Mouse (Mus musculus): ENCODE measurements around the gene Gpld1.

The Gpld1 gene

DNA sequence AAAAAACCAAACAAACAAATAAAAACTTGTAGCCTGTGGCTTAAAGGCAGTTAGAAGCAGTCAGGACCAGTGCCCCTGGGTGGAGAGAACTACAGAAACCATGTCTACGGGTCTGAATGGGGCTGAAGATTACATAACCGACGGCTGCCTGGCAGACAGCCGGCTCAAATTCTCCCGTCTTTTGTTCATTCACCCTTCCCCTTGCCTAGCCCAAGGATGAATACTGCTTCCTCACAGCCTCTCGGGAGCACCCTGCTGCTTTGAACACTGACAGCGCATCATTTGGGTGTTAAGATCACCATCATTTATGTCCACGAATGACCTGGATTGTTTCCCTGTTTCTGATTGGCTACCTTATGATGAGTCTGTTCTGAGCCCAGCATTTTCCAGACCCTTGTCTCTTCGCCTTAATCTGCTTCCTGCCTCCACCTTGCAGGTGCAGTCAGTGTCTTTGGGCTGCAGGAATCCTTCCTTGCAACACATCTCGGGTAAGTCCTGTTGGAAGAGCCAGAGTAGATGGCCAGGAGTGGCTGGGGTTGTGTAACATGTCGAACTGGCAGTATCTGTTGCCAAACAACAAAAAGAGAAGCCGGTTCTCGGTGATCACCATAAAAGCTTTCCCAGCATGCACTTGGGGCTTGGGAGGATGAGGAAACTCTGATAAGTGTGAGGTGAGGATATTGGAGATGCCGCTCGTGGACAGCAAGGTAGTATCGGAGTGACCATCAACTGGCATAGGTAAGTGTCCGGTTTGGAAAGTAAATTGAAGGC, at the start of gene Gpld1:
Gene Gpld1, plus strand, starts transcription at position 641 of the 771 bp plus-strand sequence.
- no peak for DNase-seq (ENCODE audit: low spot score)

DNA sequence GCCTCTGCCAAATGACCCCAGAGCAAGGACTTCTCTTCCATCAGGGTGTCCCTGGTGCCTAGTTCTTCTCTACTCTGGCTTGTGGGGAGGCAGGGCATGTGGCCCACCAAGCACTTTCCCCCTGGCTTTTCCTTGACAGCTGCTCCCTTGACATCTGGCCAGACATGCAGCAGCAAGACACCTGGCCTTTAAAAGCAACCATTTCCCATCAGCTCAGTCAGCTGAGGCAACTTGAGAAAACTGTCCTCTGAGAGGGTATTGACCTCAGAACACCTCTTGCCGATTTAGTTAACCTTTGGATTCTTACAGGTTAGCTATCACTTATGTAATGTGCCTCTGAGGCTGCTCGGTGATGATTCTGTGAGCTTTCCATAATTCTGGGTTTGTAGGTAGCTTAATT, 49.1 kb upstream of the Gpld1 start:
- DNase-seq (ENCODE audit: low spot score): no peak

DNA sequence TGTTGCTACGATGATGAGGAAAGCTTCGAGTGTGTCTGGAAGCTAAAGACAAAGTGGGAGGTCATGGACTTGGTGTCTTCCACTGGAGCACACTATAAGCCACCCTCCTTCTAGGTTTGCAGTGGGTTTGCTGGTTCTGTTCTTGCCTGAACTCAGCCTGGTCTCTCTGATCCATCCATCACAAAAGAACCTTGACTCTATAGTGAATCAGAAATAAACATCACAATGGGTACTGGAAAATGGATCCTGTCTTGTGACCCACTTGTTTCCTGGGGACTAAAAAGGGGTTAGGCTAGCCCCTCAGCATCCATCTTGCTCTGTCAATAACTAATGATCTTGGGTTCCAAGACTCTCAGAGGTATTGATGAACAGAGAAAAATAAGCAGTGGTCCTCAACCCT, 41.0 kb upstream of the Gpld1 start:
- no peak for DNase-seq (ENCODE audit: low spot score)

DNA sequence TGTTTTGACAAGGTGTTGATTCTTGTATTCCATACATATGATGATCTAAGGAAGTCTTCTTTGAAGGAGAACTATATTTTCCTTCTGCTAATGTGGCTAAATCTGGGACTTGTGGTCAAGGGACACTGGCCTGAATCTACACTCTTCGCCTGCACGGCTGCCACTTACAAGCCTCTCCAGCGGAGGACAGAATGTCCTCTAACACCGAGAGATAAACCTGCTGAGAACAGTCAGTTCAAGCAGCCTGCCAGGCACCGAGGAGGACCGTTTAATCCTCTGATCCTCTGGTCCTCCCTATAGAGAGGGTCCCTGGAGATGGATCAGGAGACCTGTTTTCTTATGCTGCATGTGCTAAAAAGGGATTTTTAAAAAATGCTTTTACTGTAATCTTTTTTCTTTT, 39.5 kb upstream of the Gpld1 start:
- DNase-seq (ENCODE audit: low spot score): no peak

DNA sequence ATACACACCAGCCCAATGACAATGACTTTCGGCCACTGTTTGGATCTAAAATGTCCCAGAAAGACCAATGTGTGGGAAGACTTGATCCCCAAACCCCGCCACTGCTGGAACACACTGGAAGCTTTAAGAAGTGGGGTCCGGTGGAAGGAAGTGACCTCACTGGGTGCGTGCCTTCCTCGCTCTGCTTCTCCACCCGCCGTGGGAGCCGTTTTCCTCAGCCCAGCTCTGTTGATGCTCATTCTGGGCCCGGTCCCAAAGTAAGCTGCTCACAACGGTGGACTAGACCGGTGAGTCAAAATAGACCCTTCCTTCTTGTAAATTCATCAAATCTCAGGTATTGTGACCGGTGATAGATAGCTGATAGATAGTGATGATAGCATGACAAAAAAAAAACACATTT, 37.5 kb upstream of the Gpld1 start:
- DNase-seq (ENCODE audit: low spot score): no peak

DNA sequence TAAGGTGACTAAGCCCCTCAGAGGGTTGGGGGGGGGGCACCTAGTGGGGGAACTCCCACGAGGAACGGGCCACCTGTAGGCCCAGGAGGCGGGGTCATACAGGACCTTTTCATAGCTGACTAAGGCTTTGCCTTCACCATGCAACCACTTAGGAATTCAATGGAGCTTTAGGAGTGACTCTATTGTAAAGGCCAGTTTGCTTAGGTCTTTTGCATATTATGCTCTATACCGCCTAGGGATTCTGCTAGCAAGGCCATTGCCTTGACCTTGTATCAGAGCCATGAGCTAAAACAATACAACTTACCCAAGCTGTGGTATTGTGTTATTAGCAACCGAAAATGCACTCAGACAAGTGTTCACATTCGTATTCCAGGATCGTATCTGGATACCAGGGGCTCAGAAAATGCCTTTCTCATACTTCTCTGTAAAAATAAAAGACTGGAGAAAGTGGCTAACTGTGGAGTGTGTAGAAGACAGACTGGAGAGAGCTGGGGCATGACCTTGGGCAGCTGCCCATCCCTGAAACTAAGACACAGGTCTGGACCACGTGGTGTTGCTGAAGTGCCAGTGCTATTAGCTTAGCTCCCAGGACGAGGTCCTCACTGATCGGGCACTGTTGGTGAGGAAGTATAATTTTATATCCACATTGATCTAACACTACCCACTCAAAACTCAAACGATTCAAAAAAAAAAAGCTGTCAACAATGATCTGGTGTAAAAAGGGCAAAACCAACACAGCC, 36.0 kb upstream of the Gpld1 start:
- DNase-seq (ENCODE audit: low spot score): peak; percentile 32

DNA sequence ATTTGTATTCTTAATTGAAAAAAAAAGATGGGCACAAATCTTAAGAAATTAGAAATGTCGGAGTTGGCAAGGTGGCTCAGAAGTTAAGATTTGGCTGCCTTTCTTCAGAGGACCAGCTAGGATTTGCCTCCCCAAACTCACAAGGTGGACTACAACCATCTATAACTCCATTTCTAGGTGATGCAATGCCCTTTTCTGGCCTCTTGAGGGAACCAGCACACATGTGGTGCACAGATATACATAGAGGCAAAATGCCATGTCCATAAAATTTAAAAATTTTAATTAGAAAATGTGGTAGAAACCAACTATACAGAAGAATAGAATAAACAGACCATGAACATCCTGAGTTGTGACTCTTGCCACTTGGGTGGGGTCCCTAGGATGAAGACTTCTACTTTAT, 33.8 kb upstream of the Gpld1 start:
- DNase-seq (ENCODE audit: low spot score): no peak

DNA sequence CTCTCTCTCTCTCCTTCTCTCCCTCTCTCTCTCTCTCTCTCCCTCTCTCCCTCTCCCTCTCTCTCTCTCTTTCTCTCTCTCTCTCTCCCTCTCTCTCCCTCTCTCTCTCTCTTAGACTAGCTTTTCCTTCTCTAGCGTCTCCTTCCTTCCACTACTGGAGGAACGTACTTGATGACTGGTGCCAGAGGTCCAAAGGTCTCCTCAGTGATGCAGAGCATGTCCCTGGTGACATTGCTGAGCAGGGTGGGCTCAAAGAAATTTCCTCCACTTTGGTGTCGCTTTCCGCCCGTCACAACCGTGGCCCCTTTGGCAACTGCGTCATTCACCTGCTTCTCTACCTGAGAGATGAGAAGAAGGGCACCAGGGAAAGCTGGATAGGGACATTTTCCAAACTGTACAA, 29.4 kb upstream of the Gpld1 start:
- no peak for DNase-seq (ENCODE audit: low spot score)

DNA sequence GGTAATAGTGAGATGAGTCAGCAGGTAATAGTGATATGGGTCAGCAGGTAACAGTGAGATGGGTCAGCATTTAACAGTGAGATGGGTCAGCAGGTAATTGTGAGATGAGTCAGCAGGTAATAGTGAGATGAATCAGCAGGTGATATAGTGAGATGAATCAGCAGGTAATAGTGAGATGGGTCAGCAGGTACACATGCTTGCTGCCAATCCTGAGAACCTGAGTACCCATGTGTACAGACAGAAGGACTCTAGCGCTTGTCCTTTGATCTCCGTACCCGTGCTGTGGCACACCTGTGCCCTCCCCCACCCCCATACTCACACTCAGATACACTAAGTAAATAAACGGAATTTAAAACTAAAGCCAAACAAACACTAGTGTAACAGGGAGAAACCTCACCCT, 28.0 kb upstream of the Gpld1 start:
- DNase-seq (ENCODE audit: low spot score): no peak

DNA sequence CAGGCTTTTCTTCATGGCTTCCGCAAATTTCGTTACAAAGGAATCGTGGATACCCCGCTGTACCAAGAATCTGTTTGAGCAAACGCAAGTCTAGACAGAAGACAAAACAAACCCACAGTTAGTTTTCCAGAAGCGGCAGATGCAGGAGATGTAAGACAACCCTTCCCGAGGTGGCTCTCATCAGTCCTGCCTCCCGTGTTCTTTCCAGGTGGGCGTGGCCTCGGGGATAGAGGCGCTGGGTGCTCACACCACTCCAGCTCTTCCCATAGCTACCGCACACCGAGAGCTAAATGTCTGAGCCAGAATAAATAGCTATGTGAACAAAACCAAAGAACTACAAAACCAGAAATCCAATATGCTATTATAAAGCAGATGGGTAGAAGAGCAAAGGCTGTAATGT, 27.1 kb upstream of the Gpld1 start:
- no peak for DNase-seq (ENCODE audit: low spot score)

DNA sequence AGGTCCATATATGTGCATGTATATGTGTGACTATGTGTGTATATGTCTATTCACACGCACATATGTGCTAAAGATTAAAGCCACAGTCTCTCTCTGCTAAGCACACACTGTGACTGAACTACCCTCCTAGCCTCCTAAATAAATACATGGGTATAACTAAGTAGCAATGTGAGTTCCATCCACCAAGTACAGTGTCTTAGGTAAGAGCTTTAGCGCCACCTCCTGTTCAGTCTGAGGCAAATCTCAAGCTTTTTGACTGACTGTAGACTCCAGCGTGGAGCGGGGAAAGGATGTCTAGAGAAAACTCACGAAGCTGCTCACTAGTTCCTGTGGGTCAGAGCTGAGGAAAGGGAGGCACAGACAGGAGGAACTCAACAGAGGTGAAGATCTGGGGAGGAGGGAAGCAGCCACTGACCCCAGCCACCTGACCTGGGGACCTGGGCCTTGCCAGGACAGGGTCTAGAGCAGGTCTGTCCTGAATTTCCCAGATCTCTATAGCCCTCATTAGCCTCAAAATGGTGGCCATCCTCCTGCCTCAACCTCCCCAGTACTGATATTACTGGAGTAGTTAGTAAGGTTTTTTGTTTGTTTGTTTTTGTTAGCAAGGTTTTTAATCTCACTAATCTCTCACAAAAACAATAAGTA, 22.5 kb upstream of the Gpld1 start:
- DNase-seq (ENCODE audit: low spot score): peak; percentile 67

DNA sequence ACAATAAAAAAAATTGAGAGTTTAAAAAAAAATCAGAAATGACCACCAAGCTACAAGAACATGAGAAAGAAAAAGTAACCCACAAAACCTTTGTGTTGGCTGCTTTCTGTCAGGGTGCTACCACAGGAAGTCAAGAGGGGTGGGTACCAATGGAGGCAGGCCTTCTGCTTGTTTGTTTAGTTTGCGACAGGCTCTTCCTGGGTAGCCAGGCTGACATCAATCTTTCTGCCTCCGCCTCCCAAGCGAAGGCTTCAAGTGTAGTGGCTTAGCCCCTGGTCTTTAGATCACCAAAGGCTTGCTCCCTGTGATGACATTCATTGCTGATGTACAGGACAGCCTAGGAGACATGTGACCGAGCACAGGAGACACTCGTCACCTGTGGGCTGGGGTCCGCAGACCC, 21.7 kb upstream of the Gpld1 start:
- DNase-seq (ENCODE audit: low spot score): no peak

DNA sequence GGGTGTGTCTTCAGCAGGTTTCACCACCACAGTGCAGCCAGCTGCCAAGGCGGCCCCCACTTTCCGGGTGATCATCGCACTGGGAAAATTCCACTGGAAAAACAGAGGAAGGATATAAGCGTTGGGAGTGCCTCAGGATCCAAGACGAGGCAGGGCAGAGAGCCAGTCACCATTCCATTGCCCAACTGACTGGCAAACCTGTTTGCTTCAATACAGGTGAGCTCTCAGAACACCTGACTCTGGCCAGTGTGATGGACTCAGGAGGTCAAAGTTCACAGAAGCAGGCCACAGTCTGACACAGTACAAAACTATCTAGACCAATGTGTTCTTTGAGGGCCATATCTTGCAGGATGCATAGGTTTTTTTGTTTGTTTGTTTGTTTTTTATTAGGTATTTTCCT, 19.0 kb upstream of the Gpld1 start:
- no peak for DNase-seq (ENCODE audit: low spot score)

DNA sequence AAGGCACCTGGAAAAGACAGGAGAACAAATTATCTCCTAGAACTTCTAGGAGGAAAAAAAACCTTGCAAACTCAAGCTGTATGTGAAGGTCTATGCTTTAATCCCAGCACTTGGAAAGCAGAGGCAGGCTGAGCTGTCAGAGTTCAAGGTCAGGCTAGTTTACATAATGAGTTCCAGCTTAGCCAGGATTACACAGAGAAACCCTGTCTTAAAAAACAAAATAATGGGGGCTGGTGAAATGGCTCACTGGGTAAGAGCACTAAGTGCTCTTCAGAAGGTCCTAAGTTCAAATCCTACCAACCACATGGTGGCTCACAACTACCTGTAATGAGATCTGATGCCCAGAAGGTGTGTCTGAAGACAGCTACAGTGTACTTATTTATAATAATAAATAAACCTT, 12.4 kb upstream of the Gpld1 start:
- DNase-seq (ENCODE audit: low spot score): no peak

DNA sequence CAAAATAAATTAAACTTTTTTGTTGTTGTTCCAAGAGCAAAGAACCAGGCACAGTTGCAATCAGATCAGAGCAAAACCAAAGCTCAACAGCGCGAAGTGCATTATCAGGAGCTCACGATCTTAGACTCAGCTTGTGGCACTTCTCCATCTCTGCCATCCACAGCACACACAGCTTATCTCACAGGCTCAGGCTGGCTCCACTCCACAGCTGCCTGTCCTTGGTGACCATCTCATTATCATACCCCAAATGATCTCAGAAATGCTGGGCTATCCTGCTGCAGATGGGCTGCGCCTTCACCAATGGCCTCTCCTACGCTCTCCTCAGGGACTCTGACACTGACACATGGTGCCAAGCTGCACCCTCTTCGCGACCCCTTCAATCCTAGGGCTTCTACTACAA, 9.8 kb upstream of the Gpld1 start:
- no peak for DNase-seq (ENCODE audit: low spot score)

DNA sequence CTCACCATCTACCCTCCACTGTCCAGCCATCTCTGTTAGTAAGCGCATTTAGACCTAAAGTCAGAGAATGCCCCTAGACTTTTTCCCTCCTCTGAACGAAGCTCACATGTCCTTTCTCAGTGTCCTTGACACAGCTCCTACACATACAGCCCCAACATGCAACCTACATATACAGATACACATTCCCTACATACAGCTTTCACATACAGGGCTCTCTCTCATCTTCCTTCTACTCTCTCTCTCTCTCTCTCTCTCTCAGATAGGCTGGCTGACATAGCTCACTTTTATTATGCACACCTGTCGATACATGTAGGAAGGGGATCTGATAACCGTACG, 6.2 kb upstream of the Gpld1 start:
- no peak for DNase-seq (ENCODE audit: low spot score)

DNA sequence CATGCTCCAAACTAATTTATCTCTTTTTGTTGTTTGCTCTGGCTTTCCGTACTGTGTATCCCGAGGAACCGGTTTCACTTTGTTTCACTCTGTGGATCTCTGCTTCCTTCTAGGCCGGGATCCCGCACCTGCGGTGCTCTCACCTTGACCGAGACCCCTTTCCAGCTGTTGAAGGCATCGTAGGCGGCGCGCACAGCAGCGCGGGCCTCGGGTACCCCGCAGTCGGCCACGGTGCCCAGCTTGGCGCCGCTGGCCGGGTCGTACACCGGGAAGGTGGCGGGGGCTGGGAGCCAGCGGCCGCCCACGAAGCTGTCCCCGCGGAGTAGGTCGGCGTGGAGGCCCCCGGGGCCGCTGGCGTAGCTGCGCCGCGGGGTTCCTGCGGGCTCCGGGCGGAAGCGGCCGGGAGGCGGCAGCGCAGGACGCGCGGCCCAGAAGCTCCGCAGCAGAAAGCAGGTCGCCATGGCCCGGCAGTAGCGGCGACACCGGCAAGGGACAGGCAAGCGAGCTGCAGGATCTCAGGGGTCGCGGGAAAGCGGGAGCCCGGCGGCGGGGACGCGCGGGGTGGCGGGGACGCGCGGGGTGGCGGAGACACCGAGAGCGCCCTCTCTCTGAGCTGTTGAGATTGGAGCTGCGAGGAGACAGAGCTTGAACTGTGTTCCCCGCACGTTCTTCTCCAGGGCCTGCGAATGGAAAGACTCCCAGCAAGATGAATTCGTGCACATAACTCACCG, 5.7 kb upstream of the Gpld1 start, which contains the start of gene Aldh5a1:
Gene Aldh5a1, minus strand, starts transcription at position 554 of the 731 bp plus-strand sequence.
- DNase-seq (ENCODE audit: low spot score): peak; percentile 42

DNA sequence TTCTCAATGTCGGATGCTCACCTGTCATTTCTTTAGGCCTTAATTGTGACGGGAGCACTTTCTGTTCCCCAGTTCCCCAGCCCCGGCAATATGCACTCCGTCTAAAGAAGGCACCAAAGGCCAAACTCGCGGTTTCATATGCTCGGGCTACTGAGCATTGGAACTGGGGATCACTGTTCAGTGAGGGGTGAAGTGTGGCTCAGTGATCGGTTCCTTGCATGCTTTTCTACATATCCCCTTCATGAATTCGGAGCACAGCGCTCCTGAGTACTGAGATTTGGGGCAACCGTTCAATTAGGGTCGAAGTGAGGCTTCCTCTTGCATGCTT, 5.1 kb upstream of the Gpld1 start:
- no peak for DNase-seq (ENCODE audit: low spot score)

DNA sequence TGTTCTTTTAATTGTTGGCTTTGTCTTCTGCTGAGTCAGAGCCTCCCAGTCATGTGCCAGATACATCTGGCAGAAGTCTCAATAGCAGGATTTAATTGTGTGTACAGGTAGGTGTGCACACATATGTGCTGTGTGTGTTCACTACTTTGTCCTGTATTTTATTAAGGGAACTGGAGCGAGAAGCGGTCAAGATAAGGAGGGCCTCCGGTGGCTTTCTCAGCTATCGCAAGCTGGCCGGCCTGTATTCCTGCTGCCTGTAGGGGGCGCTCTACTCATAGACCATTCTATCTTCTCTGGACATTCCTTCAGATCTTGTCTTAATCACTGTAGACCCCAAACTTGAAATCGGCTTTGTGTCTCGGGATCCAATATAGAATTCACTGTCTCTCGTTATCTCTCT, 4.3 kb upstream of the Gpld1 start:
- peak; percentile 41 for DNase-seq (ENCODE audit: low spot score)

DNA sequence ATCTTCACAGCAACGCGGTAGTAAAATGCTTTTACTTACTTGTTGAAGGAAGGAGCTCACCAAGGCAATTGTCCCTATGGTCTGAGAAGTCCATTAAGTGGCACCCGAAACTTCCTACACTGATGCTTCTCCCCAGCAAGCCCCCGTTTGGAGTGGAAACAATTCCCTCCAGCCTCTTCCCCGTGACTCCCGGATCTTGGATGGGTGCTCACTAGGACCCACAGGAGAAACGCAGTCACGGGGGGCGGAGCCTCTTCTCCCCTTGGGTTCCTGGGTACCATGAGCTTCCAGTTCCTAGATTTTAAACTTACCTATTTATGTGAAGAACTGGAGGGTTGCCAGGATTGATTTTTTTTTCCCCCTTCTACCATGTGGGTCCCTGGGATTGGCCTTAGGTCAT, 3.5 kb upstream of the Gpld1 start:
- no peak for DNase-seq (ENCODE audit: low spot score)

DNA sequence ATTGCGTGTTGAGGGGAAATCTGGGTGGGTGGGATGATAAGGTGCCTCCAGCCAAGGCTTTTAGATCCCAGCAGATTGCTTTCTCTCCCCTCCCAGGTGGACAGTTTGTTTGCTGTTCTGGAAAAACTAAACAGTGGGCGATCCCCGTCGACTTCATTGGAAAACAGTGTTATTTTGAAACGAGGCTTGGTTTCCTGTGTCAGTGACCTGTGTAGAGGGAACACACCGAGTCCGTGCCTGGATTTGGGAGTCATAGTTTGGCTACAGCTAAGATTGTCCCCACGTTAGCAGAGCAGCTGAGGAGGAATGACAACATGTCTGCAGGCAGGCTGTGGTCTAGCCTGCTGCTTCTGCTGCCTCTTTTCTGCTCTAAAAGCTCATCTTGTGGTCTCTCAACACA, 351 bp downstream of the Gpld1 start:
- no peak for DNase-seq (ENCODE audit: low spot score)

DNA sequence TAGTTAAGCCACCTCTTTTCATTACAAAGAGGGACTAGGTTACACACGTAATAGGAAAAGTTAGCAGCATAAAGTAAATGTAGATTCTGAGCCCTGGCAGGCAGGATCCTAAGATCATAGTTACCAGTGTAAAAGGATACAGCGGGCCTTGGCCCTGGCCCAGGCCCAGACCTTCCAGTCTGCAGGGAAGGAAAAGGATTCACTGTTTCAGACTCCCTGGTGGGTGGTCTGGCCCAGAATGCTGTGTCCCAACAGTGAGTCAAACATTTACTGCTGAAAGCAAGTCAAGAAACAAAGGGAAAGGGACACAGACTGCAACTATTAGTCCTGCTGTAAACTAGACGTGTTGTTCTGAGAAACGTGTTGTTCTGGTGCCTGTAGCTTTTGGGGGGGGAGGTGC, 2.6 kb downstream of the Gpld1 start:
- no peak for DNase-seq (ENCODE audit: low spot score)

DNA sequence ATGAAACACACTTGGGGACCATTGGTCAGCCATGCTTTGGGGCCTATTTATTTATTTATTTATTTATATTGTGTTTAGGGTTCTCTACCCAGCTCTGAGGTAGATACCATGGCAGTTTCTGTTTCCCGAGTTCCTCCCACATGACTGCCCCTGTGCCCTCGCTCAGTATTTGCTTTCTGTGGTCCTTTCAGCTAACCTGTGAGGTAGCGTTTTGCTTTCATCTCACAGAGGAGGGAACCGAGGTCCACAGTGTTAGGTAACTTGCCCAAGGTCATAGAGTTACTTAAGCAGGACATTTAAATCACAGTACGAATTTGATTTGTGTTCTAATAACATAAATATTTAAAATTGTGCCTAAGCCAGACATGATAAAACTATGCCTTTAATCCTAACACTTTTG, 4.2 kb downstream of the Gpld1 start:
- no peak for DNase-seq (ENCODE audit: low spot score)

Measured in adipocyte (in vitro differentiated cells).